7 mouse cellular contexts compared by ENCODE assay signal in genomic region chr1:192752659-192753601, GRCm38 (mm10). TPM values are rescaled to one million over a fixed set of nuclear protein-coding genes. Genes with fewer than 3 reads are reported as not detected.
DNase-seq lines count a peak whose midpoint lies in the region; ATAC-seq lines count a peak whose summit lies in the region.

No protein-coding gene starts in this region.

- H3K4me3 ChIP-seq in hindbrain, embryonic 13.5 days: no peak overlapping the region
- 0 out of 2 replicates have a peak overlapping the region, but pooled peaks have one; percentile 12 for H3K4me3 ChIP-seq in liver, embryonic 13.5 days (replicated peaks)

- no peaks in the 10 kb centered on the region for H3K9me3 ChIP-seq in hindbrain, embryonic 13.5 days
- H3K9me3 ChIP-seq in liver, embryonic 13.5 days (replicated peaks): no peaks in the 10 kb centered on the region

- peak overlapping the region; percentile 55 for H3K27ac ChIP-seq in hindbrain, embryonic 13.5 days
- no peak overlapping the region for H3K27ac ChIP-seq in liver, embryonic 13.5 days

- no peak overlapping the region for H3K9ac ChIP-seq in hindbrain, embryonic 13.5 days
- no peak overlapping the region for H3K9ac ChIP-seq in liver, embryonic 13.5 days

- peak; percentile 46; the same call in 1 of the 2 replicates for ATAC-seq in hindbrain, embryonic 13.5 days (ENCODE audit: low FRiP score)
- no peak for ATAC-seq in liver, embryonic 13.5 days (ENCODE audit: low read depth)
- ATAC-seq in erythroblast, adult 5-6 weeks (replicated peaks; ENCODE audit: low FRiP score, poor library complexity, severe bottlenecking): no peak

- H3K4me2 ChIP-seq in hindbrain, embryonic 13.5 days: no peak overlapping the region
- H3K4me2 ChIP-seq in liver, embryonic 13.5 days: peak overlapping the region; percentile 22

- DNase-seq in MEL-GATA-1-ER (ENCODE audit: extremely low read depth, low read depth): peak; percentile 80
- DNase-seq in adrenal gland, postnatal 25 days: peak; percentile 43
- no peak for DNase-seq in liver, embryonic 13.5 days
- DNase-seq in neural tube, embryonic 10.5 days (ENCODE audit: extremely low spot score, low spot score): peak; percentile 33
- DNase-seq in c-Kit-positive CD71-positive TER-119-positive erythroid progenitor cells, embryonic 14.5 days (ENCODE audit: low spot score): no peak

- H3K4me1 ChIP-seq in hindbrain, embryonic 13.5 days (replicated peaks): peaks cover 39% of the 10 kb centered on the region
- peaks cover 13% of the 10 kb centered on the region; the same call in 1 of the 2 replicates for H3K4me1 ChIP-seq in liver, embryonic 13.5 days (replicated peaks)

- no peaks in the 10 kb centered on the region for H3K27me3 ChIP-seq in hindbrain, embryonic 13.5 days
- H3K27me3 ChIP-seq in liver, embryonic 13.5 days: no peaks in the 10 kb centered on the region

- H3K36me3 ChIP-seq in hindbrain, embryonic 13.5 days: no peaks in the 10 kb centered on the region
- H3K36me3 ChIP-seq in liver, embryonic 13.5 days: no peaks in the 10 kb centered on the region

- WGBS in hindbrain, embryonic 13.5 days: 27% methylated on average over 8 of the region's 8 CpGs
- 14% methylated on average over 8 of the region's 8 CpGs for WGBS in liver, embryonic 13.5 days (ENCODE audit: insufficient replicate concordance)

RNA-seq across cellular contexts. Expression of gene Hhat, which starts 18.1 kb away (rescaled TPM):
- total RNA-seq in adrenal gland, postnatal 25 days (2021): 5.7 and 8.3 TPM in 2 replicates
- polyA plus RNA-seq in hindbrain, embryonic 13.5 days (2015; fragmentation: Nextera tagmentation; extraction: Ambion mirVana): 3.6 and 4.6 TPM in 2 replicates
- 1.5 and 1.8 TPM in 2 replicates for polyA plus RNA-seq in liver, embryonic 13.5 days (2015; fragmentation: Nextera tagmentation; extraction: Ambion mirVana)
- total RNA-seq in erythroblast, adult 5-6 weeks (2015; ENCODE audit: low replicate concordance): 0.63 TPM in 1 of 2 replicates, not detected in the other
- not detected in 2 replicates for total RNA-seq in erythroblast, adult 5-6 weeks (2017; ENCODE audit: low replicate concordance)

Comparison
In these comparisons a context has a peak if more than half of its experiments do, and no peak if none do; other contexts are left out.
1. DNase-seq: peak in MEL-GATA-1-ER (single experiment), adrenal gland, postnatal 25 days (single experiment) and neural tube, embryonic 10.5 days (single experiment); none in liver, embryonic 13.5 days (single experiment) and c-Kit-positive CD71-positive TER-119-positive erythroid progenitor cells, embryonic 14.5 days (single experiment).